Mouse (Mus musculus) heart, adult 2 months (tissue): ENCODE data around the gene Gm45716.

Experiments used
- CTCF ChIP-seq: fragments of 200-600 bp; IDR thresholded peaks from 2 replicates; pipeline ENCODE4 v1.8.1; 2022; ENCODE audit warnings: antibody characterized with exemption, mild to moderate bottlenecking, moderate library complexity
- EP300 ChIP-seq: fragments of 200-500 bp; IDR thresholded peaks from 2 replicates; pipeline ENCODE4 v1.6.1; 2011; ENCODE audit warnings: low read depth, low read length, control low read depth; ENCODE audit not compliant: insufficient read depth
- POLR2A ChIP-seq: fragments of 200-500 bp; IDR thresholded peaks from 2 replicates; pipeline ENCODE4 v1.6.1; 2011; ENCODE audit warnings: mild to moderate bottlenecking, low read depth, low read length, control low read depth; ENCODE audit not compliant: insufficient read depth

DNA sequence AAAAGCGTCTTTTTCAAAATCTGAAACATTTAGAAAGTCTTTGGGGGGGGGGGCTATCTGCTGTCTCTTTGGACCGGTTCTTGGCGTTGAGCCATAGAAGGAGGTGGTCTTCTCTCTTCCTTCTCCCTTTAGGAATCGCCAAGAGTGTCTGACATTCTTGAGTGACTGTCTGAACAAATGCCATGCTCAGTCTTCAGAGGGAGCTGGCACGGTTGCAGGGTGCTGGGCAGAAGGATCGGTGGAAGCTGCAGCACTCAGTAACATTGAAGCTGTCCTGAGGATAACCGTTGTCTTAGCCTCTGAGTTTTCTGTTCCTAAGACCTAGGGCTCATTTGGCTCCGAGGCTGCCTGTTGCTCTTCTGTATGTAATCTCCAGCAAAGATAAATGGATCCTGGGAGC lies 64.9 kb downstream of the Gm45716 start:
- no peak for TF ChIP-seq CTCF
- 0 out of 2 replicates have a peak, but pooled peaks have one; percentile 19 for TF ChIP-seq EP300
- TF ChIP-seq POLR2A, result no peak; the same call in 1 of the 2 replicates
